In the genomic region with DNA sequence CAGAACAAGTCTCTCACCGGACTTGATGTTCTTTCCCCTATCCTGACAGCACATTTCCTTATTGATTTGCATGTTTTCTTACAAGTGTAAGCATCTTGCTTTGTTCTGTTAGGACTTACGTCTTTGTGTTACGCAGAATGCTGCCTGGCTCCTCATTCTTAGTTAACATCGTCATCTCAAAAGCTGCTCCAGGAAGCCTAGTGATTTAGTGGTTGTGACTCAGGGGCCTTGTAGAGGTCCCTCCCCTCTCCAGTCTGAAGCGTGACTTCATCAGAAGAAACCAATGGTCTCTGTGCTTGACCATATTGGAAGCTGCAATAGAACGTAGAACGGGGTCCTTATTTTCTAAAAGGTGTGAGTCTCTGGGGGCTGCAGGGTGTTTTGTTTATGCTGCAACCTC, we compare ENCODE assay signal across 19 mouse cellular contexts.
"Had no signal": no experiment of that assay in that cellular context is flagged by ENCODE, and none has a peak within 500 bp of the region (broad histone marks: within the 10 kb centered on the region; RNA-seq: fewer than 3 reads in every experiment).

No protein-coding gene starts in this region.

- H3K4me2 ChIP-seq: liver, embryonic 13.5 days; midbrain, embryonic 12.5 days; midbrain, embryonic 15.5 days; neural tube, embryonic 13.5 days had no signal

- H3K4me1 ChIP-seq: liver, embryonic 13.5 days had no signal

- H3K27ac ChIP-seq: kidney, postnatal 0 days; layer of hippocampus, adult 2 months; left cerebral cortex, adult 2 months; liver, embryonic 13.5 days; midbrain, embryonic 12.5 days; midbrain, embryonic 15.5 days; neural tube, embryonic 13.5 days had no signal

- H3K4me3 ChIP-seq: layer of hippocampus, adult 2 months; left cerebral cortex, adult 2 months; liver, embryonic 13.5 days; midbrain, embryonic 12.5 days; midbrain, embryonic 15.5 days; myocyte; neural tube, embryonic 13.5 days had no signal

- DNase-seq: kidney, postnatal 25 days; layer of hippocampus, adult 9-11 months; layer of hippocampus, postnatal 36 days; liver, embryonic 13.5 days; lung, adult 2 months; lung, postnatal 14 days; lung, postnatal 4 days; retina, postnatal 1 day; right cerebral cortex, postnatal 25 days; thymus, adult 2 months; thymus, postnatal 14 days; thymus, postnatal 4 days had no signal

- H3K9me3 ChIP-seq: liver, embryonic 13.5 days; midbrain, embryonic 12.5 days; midbrain, embryonic 15.5 days; neural tube, embryonic 13.5 days had no signal

- H3K9ac ChIP-seq: liver, embryonic 13.5 days; midbrain, embryonic 12.5 days; midbrain, embryonic 15.5 days; neural tube, embryonic 13.5 days had no signal

- H3K36me3 ChIP-seq: liver, embryonic 13.5 days; midbrain, embryonic 12.5 days; midbrain, embryonic 15.5 days; neural tube, embryonic 13.5 days had no signal

- H3K27me3 ChIP-seq: liver, embryonic 13.5 days; midbrain, embryonic 12.5 days; midbrain, embryonic 15.5 days; neural tube, embryonic 13.5 days had no signal
